Mouse (Mus musculus) adrenal gland (tissue): ENCODE results near the gene 1700001C19Rik.
"Not testable (repeated sequence)": the region's sequence is repeated elsewhere in the genome, so short reads cannot be mapped to it uniquely, and the experiment has no call there.

ENCODE experiments used
- intact Hi-C: fragments of 180-260 bp; cut with DNase I; formaldehyde crosslinking; loops from one replicate; pipeline ENCODE4 v1.15.1; 2025

Gene 1700001C19Rik

GRCm38 (mm10) chr17:47438611-47439010, 1.4 kb upstream of the 1700001C19Rik start:
- intact Hi-C loops, result no loop called here

GRCm38 (mm10) chr17:47436156-47436906, 845 bp downstream of the 1700001C19Rik start, which contains the start of gene AI661453:
TSS of gene AI661453 (plus strand) at chr17:47436615.
- intact Hi-C loops, result no loop called here

- intact Hi-C loops, result no loop called here
Observed at GRCm38 (mm10) chr17:47430815-47431214, 6.4 kb downstream of the 1700001C19Rik start.

DNA sequence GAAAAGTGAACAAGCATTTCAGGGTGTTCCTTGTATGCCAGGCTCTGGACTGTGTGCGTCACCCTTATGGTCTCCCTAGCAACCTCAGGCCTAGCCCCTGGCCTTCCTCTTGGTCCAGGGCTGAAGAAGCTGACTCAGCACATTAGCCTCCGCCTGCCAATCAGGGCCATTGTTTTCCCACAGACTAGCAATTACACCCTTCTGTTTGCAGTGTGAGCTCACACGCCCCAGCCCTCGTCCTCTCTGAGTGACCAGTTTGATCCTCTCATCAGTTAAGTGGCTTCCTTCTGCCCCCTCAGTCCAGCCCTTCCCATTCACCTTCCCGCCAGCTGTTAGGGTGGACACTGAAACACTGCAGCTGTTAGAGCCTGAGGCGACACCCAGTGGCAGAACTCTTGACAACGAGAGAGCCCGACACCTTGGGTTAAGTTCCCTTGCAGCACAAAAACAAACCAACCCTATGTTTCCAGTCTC, 8.3 kb downstream of the 1700001C19Rik start:
- intact Hi-C loops, result no loop called here

GRCm38 (mm10) chr17:47427316-47427715, 9.9 kb downstream of the 1700001C19Rik start:
- intact Hi-C loops, result no loop called here

DNA sequence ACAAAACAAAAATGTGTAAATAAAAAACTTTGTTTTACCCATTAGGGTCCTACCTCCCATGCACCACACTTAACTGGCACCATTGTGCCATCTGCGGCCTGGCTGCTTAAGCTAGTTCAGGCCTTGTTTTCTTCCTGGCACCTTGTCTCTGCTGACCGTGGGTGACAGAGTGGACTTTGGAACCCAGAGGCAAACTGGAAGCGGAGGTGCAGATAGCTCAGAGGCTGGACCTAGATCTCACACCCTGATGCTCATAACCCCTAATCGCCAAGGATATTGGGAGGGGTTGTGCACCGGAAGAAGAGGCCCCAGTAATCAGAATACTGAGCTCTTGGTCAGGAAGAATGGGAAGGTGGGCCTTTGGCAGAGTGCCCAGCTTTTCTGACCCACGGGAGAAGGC, 13.0 kb downstream of the 1700001C19Rik start:
- intact Hi-C loops, result no loop called here

- intact Hi-C loops, result not testable (repeated sequence)
Observed at GRCm38 (mm10) chr17:47422616-47423015, 14.6 kb downstream of the 1700001C19Rik start.

DNA sequence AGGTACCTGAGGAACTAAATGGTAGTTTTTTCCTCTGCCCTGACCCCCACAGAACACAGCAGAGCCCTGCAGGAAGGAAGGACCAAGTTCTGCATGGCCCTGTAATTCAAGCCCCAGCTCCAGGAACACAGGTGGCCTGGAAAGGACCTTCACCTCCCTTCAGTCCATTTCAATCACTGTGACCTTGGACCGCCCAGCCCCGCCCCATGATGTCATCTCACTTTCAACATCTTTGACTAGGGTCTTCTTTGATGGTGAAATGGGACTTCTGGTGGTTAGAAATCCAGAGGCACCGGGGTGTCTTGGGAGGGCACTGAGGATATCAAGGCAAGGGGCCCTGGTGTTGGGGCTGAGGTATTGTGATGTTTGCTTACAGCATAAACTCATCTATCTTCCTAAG, 15.6 kb downstream of the 1700001C19Rik start:
- intact Hi-C loops, result no loop called here

GRCm38 (mm10) chr17:47420195-47420594, 17.0 kb downstream of the 1700001C19Rik start:
- intact Hi-C loops, result no loop called here

DNA sequence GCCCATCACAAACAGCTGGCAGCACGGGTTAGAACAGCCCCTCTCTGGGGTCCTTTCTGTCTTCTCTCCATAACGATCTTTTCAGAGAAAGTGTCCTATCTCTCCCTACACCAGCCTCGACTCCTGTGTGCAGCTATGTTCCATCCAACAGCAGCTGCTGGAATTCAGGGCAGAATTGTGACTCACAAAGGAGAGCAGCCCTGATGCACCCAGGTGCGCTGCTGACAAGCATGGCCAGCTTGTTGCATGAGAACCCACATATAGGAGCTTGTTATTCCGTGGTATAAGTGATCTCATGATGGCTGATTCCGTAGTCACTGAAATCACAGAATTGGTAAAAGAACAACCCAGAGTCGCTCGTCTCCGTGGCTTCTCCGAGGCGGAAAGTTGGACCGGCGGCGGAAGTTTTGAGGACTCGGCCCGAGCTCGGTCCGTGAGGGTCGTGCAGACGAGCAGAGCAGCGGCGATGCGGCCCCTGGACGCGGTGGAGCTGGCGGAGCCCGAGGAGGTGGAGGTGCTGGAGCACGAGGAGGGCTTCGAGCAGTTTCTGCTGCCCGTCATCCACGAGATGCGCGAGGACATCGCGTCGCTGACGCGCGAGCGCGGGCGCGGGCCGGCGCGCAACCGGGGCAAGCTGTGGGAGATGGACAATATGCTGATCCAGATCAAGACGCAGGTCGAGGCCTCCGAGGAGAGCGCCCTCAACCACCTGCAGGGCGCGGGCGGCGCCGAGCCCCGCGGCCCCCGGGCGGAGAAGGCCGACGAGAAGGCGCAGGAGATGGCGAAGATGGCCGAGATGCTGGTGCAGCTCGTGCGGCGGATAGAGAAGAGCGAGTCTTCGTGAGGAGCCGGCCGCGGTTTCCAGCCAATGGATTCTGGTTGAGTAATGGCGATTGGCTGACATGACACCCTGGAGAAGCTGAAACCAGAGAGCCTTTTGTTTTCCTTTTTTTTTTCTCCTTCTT, 27.0 kb downstream of the 1700001C19Rik start:
- intact Hi-C loops, result loop anchor here (5.0 to 10.0 kb wide), 2 partner anchors 72 to 265 kb away; no protein-coding TSS in a partner anchor

DNA sequence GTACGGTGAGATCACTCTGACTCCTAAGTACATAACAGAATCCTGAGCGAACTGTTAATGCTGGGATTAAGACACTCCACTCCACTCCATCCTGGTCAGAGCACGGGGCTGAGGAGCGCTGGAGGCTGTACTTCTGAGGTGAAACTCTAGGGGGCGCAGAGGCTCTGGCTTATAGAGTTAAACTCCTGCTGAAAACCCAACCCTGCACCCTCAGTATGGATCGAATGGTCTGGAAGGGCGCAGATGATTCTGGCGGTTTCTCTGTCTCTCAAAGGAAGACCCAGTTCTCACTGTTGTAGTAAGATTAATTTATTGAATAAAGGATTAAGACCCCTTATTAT, 28.6 kb downstream of the 1700001C19Rik start:
- intact Hi-C loops, result loop anchor here (5.0 to 10.0 kb wide), 2 partner anchors 74 to 266 kb away; no protein-coding TSS in a partner anchor

- intact Hi-C loops, result loop anchor here (5.0 to 10.0 kb wide), 2 partner anchors 74 to 267 kb away; no protein-coding TSS in a partner anchor
Observed at GRCm38 (mm10) chr17:47407717-47408557, 29.2 kb downstream of the 1700001C19Rik start.

GRCm38 (mm10) chr17:47400451-47400850, 36.7 kb downstream of the 1700001C19Rik start, which contains the start of gene Guca1a:
TSS of gene Guca1a (minus strand) at chr17:47400584.
- intact Hi-C loops, result loop anchor here (10.0 kb wide), 1 partner anchor 274 kb away; no protein-coding TSS in a partner anchor

GRCm38 (mm10) chr17:47399091-47399490, 38.1 kb downstream of the 1700001C19Rik start:
- intact Hi-C loops, result no loop called here

DNA sequence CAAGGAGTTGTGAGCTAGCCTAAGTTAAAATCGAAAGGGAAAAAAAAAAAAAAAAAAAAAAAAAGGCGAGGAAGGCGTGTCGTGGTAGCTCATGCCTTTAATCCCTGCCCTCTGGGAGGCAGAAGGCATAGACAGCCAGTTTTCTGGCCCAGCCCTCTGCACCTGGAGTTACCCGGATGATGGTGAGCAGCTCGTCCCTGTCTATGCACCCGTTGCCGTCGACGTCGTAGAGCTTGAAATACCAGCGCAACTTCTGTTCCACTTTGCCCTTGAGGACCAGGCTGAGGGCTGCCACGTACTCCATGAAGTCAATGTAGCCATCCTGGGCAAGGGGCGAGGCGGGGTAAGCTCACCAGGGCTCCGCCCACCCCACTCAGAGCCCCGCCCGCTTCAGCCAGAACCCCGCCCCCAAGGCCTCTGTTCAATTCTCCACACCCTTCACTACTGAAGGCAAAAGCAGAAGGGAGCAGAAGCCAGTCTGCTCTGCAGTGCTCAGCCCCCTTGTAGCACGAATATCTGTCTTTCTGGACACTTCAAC, 41.7 kb downstream of the 1700001C19Rik start:
- intact Hi-C loops, result no loop called here

DNA sequence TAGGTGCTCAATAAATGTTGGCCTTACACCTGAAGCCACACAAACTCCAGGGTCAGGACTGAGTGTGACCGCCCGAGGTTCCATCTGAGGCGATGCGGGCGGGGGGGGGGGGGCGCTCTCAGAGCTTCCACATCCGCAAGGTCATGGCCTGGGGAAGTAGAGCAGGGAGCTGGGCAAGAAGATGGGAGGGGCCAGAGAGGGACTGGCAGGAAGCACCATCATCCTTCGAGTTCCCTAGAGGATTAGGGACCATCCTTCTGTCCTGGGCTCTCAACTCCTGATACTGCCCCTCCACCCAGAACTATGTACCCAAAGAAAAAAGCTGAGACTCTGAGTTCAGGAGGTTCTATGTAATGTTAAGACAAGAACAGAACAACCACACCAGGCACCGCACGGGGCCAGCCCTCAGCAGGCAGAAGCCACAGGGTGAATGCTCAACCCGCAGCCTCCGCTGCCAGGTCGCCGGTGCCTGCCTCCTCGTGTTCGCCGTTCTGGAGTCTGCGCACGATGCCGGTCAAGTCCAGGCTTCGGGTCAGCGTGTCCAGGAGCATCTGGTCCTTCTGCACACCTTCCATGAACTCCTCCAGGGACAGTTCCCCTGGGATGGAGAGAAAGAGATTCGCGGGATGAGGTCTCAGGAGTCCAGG, 42.8 kb downstream of the 1700001C19Rik start:
- intact Hi-C loops, result no loop called here

DNA sequence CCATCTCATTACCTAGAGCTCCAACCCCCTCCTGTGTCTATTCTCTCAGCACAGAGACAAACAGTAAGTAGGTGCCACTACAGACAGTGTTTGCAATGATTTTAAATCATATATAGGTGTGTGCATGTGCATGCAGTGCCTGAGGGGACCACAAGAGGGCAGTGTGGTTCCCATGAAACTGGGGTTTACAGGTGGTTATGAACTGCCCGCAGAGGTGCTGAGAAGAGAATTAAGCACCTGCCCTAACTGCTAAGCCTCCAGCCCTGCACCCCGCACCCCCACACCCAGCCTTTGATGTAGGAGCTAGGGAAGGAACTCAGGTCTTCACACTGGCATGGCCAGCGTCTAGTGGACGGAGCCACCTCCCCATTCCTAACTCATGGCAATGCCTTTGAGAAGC, 50.5 kb downstream of the 1700001C19Rik start:
- intact Hi-C loops, result no loop called here

- intact Hi-C loops, result no loop called here
Observed at GRCm38 (mm10) chr17:47385145-47385544, 52.0 kb downstream of the 1700001C19Rik start, which contains the start of gene Guca1b. TSS of gene Guca1b (plus strand) at chr17:47385393.

DNA sequence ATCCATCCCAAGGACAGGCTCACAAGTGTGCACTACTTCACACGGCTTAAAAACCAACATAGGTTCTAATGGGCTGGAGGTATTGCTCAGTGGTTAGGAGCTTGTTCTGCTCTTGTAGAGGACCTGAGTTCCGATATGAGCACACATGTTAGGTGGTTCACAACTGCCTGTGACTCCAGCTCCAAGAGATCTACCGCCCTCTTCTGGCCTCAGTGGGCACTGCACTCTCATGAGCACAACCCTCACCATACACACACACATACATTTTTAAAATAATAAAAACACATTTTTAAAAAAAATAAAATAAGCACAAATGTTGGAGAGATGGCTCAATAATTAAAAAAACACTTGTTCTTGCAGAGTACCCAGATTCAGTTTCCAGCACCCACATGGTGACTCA, 53.1 kb downstream of the 1700001C19Rik start:
- intact Hi-C loops, result no loop called here

DNA sequence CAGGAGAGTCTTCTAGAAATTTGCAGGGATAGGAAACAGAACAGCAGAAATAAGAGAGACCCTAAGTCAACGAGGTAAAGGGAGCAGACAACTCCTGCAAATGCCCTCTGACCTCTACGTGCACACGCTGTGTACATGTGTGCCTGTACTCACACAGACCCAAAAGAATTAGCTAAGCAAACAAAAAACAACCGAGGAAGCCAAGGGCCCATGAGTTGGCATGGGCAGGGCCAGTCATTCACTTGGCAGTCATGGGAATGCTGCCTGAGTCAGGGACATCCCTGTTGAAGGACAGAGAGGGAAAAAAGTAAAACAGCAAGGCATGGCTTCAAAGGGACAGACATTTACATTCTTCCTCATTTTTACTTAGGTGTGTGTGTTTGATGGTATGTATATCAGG, 53.9 kb downstream of the 1700001C19Rik start:
- intact Hi-C loops, result no loop called here
